Mouse (Mus musculus) heart, postnatal 0 days (tissue): ENCODE measurements around the gene Dlgap4. TPM values are rescaled to one million over a fixed set of nuclear protein-coding genes. Genes with fewer than 3 reads are reported as not detected.

Experiments used
- ATAC-seq: fragments of 200-750 bp; cut with Nextera tagmentation; 2 replicates; pipeline ENCODE4 v1.8.0; 2017; ENCODE audit warnings: low read depth, moderate number of reproducible peaks, moderate library complexity; ENCODE audit not compliant: insufficient read depth
- DNase-seq: peaks from one replicate; pipeline ENCODE4 v3.0.0-alpha.2; 2016; ENCODE audit warnings: low spot score
- H3K27ac ChIP-seq: fragments of 300-500 bp; sonication (generic); 2 replicates; pipeline ENCODE4 v1.5.1; 2014; ENCODE audit warnings: low read depth, mild to moderate bottlenecking
- H3K27me3 ChIP-seq: fragments of 300-500 bp; sonication (generic); 2 replicates; pipeline ENCODE4 v1.6.1; 2014; ENCODE audit warnings: low read length, mixed read lengths; ENCODE audit not compliant: control insufficient read depth, insufficient read depth
- H3K36me3 ChIP-seq: fragments of 300-500 bp; sonication (generic); replicated peaks from 2 replicates; pipeline ENCODE4 v1.6.1; 2014; ENCODE audit warnings: low read length, mixed read lengths; ENCODE audit not compliant: control insufficient read depth, insufficient read depth
- H3K4me1 ChIP-seq: fragments of 300-500 bp; sonication (generic); 2 replicates; pipeline ENCODE4 v1.6.1; 2014; ENCODE audit warnings: antibody characterized with exemption; ENCODE audit not compliant: control insufficient read depth, insufficient read depth
- H3K4me2 ChIP-seq: fragments of 300-500 bp; sonication (generic); 2 replicates; pipeline ENCODE4 v1.6.1; 2014; ENCODE audit warnings: low read depth, mild to moderate bottlenecking, low read length, moderate library complexity
- H3K4me3 ChIP-seq: fragments of 300-500 bp; sonication (generic); 2 replicates; pipeline ENCODE4 v1.5.1; 2014; ENCODE audit warnings: low read depth, low read length
- H3K9ac ChIP-seq: fragments of 300-500 bp; sonication (generic); replicated peaks from 2 replicates; pipeline ENCODE4 v1.6.1; 2014; ENCODE audit warnings: low read depth, low read length, mixed read lengths
- H3K9me3 ChIP-seq: fragments of 300-500 bp; sonication (generic); replicated peaks from 2 replicates; pipeline ENCODE4 v1.6.1; 2016; ENCODE audit warnings: low read length; ENCODE audit not compliant: control insufficient read depth
- CTCF ChIP-seq: IDR thresholded peaks from 2 replicates; pipeline ENCODE4 v1.5.1; 2016; ENCODE audit warnings: antibody characterized with exemption, control low read depth, low read depth
- EP300 ChIP-seq: IDR thresholded peaks from 2 replicates; pipeline ENCODE4 v1.6.1; 2016; ENCODE audit warnings: antibody characterized with exemption, low read depth
- WGBS: fragments of 180-500 bp; shearing (Covaris S2); extraction: QIAGEN DNeasy Blood & Tissue Kit; methylation state at CpG from one replicate; pipeline ENCODE4 v1.1.7; 2014; 5-methylcytosine and 5-hydroxymethylcytosine counted together
- polyA plus RNA-seq: library from polyadenylated mRNA; unstranded; fragments of >200 nt; fragmentation: Nextera tagmentation; extraction: Ambion mirVana; gene quantifications from 2 replicates; pipeline ENCODE4 v1.2.1, GENCODE M21; 2015
- total RNA-seq: library from RNA; depleted of rRNA; stranded (reverse); fragments of >200 nt; gene quantifications from 2 replicates; pipeline ENCODE4 v1.2.3, GENCODE M21; 2014; ENCODE audit warnings: low replicate concordance

Dlgap4 gene
- total and polyA plus RNA-seq, 2 experiments from 2014 or later, result 51.3 to 58.5 TPM

- 54% methylated on average over 2 of the region's 2 CpGs for WGBS
- Histone ChIP-seq H3K4me1 (no peaks in the 10 kb centered on the region), H3K27ac (no peak overlapping the region), H3K4me3 (no peak overlapping the region), H3K4me2 (no peak overlapping the region), H3K9ac (no peak overlapping the region), H3K27me3 (0 out of 2 replicates have a peak, but pooled peaks cover under 1% of the 10 kb centered on the region), H3K36me3 (no peaks in the 10 kb centered on the region), H3K9me3 (no peaks in the 10 kb centered on the region)
- DNase-seq (no peak), ATAC-seq (no peak)
- TF ChIP-seq EP300, result no peak
- no peak for TF ChIP-seq CTCF
Observed at GRCm38 (mm10) chr2:156641141-156641540, 27.6 kb downstream of the Dlgap4 start.

- no peak overlapping the region for H3K4me2 ChIP-seq
- DNase-seq, result no peak
- H3K27ac ChIP-seq, result no peak overlapping the region
- no peak overlapping the region for H3K9ac ChIP-seq
- no peak overlapping the region for H3K4me3 ChIP-seq
- 0 out of 2 replicates have a peak, but pooled peaks cover 9% of the 10 kb centered on the region for H3K27me3 ChIP-seq
- H3K36me3 ChIP-seq, result no peaks in the 10 kb centered on the region
- H3K4me1 ChIP-seq, result no peaks in the 10 kb centered on the region
- no peak for ATAC-seq
- WGBS, result 23% methylated on average over 4 of the region's 4 CpGs
- TF ChIP-seq CTCF (no peak), EP300 (no peak)
- no peaks in the 10 kb centered on the region for H3K9me3 ChIP-seq
Observed at GRCm38 (mm10) chr2:156642931-156643330, 29.4 kb downstream of the Dlgap4 start.

GRCm38 (mm10) chr2:156643406-156643805, 29.9 kb downstream of the Dlgap4 start:
- Histone ChIP-seq H3K9me3 (no peaks in the 10 kb centered on the region), H3K9ac (no peak overlapping the region), H3K27me3 (0 out of 2 replicates have a peak, but pooled peaks cover 9% of the 10 kb centered on the region), H3K36me3 (no peaks in the 10 kb centered on the region), H3K27ac (no peak overlapping the region), H3K4me2 (no peak overlapping the region), H3K4me3 (no peak overlapping the region), H3K4me1 (no peaks in the 10 kb centered on the region)
- no peak for ATAC-seq
- TF ChIP-seq CTCF (no peak), EP300 (no peak)
- WGBS, result 44% methylated on average over 3 of the region's 3 CpGs
- no peak for DNase-seq

GRCm38 (mm10) chr2:156645145-156645544, 31.6 kb downstream of the Dlgap4 start:
- Histone ChIP-seq H3K9ac (no peak overlapping the region), H3K4me3 (no peak overlapping the region), H3K9me3 (no peaks in the 10 kb centered on the region), H3K36me3 (no peaks in the 10 kb centered on the region), H3K4me2 (no peak overlapping the region), H3K27me3 (0 out of 2 replicates have a peak, but pooled peaks cover 13% of the 10 kb centered on the region), H3K27ac (no peak overlapping the region), H3K4me1 (no peaks in the 10 kb centered on the region)
- DNase-seq (no peak), ATAC-seq (no peak)
- no peak for TF ChIP-seq CTCF
- no peak for TF ChIP-seq EP300
- WGBS, result 66% methylated on average over 6 of the region's 6 CpGs

GRCm38 (mm10) chr2:156646877-156647276, 33.4 kb downstream of the Dlgap4 start:
- no peaks in the 10 kb centered on the region for H3K9me3 ChIP-seq
- WGBS, result 61% methylated on average over 5 of the region's 5 CpGs
- ATAC-seq, result no peak
- no peaks in the 10 kb centered on the region for H3K36me3 ChIP-seq
- H3K9ac ChIP-seq, result no peak overlapping the region
- H3K4me2 ChIP-seq, result no peak overlapping the region
- no peak overlapping the region for H3K4me3 ChIP-seq
- no peak for TF ChIP-seq EP300
- TF ChIP-seq CTCF, result no peak
- no peak for DNase-seq
- H3K27ac ChIP-seq, result no peak overlapping the region
- H3K27me3 ChIP-seq, result 0 out of 2 replicates have a peak, but pooled peaks cover 24% of the 10 kb centered on the region
- H3K4me1 ChIP-seq, result no peaks in the 10 kb centered on the region

- Histone ChIP-seq H3K27me3 (peaks cover 35% of the 10 kb centered on the region), H3K4me3 (no peak overlapping the region)
- ATAC-seq, result no peak
Observed at GRCm38 (mm10) chr2:156648042-156648441, 34.5 kb downstream of the Dlgap4 start.

More at GRCm38 (mm10) chr2:156648042-156648441, 34.5 kb downstream of the Dlgap4 start:
- 60% methylated on average over 5 of the region's 5 CpGs for WGBS
- H3K36me3 ChIP-seq, result no peaks in the 10 kb centered on the region
- H3K4me2 ChIP-seq, result no peak overlapping the region
- no peak overlapping the region for H3K27ac ChIP-seq
- no peak overlapping the region for H3K9ac ChIP-seq
- H3K9me3 ChIP-seq, result no peaks in the 10 kb centered on the region
- no peak for TF ChIP-seq CTCF
- no peak for TF ChIP-seq EP300
- no peak for DNase-seq
- H3K4me1 ChIP-seq, result no peaks in the 10 kb centered on the region
